Mouse (Mus musculus): ENCODE data around the gene Cntnap5a. TPM values are rescaled to one million over a fixed set of nuclear protein-coding genes. Genes with fewer than 3 reads are reported as not detected.

Cntnap5a gene
- total RNA-seq (2023) = not detected in 4 replicates

DNA sequence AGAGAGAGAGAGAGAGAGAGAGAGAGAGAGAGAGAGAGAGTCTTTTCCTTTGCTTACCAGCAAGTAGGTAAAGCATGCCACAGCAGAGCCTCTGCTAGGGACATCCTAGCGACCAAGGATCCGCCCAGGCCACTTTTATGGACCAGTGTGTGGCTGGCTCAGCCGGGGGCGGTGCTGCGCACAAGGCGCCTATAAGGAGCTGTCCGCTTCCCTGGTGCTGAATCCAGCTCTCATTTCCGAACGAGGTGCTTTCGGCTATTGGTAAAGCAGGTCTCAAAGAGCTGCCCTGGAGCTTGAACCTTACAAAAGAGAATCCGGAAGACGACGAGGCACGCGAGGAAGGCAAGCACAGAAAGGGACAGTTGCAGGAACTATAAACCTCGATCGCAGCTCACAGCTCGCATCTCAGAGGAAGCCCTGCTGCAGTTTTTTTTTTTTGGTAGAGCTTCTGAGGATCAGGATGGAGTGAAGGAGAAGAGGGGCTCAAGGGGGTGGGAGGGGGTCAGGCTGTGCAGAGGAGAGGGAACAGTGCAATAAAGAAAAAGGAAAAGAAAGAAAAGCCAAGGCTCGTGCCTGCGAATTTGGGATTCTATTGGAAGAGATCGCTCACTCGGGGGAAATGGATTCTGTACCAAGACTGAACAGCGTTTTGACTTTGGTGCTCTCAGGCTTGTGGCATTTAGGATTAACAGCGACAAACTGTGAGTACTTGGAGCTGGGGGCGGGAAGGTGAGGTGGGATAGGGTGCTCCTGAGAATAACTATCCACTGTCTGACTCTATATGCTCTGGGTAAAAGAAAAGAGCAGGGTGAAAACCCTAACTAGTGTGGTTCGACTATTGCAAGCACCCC, at the start of gene Cntnap5a:
TSS of gene Cntnap5a (plus strand) at position 239 of the 851 bp plus-strand sequence.

Data from B cell, adult 62 days (primary cell).